Comparison of ENCODE assay signal across 11 mouse cellular contexts in genomic region chr7:119185181-119185940, GRCm38 (mm10). TPM values are rescaled to one million over a fixed set of nuclear protein-coding genes. Genes with fewer than 3 reads are reported as not detected.
DNase-seq lines count a peak whose midpoint lies in the region; ATAC-seq and TF ChIP-seq lines count a peak whose summit lies in the region.
"Had no signal": no experiment of that assay in that cellular context is flagged by ENCODE, and none has a peak within 500 bp of the region (broad histone marks: within the 10 kb centered on the region; RNA-seq: fewer than 3 reads in every experiment).

No protein-coding gene starts in this region.

- H3K36me3 ChIP-seq in lung, embryonic 14.5 days (ENCODE audit: insufficient read depth) = no peaks in the 10 kb centered on the region
- no peaks in the 10 kb centered on the region for H3K36me3 ChIP-seq in embryonic facial prominence, embryonic 12.5 days
- H3K36me3 ChIP-seq in hindbrain, postnatal 0 days (ENCODE audit: insufficient read depth, low read length) = no peaks in the 10 kb centered on the region

- H3K4me2 ChIP-seq in lung, embryonic 14.5 days = peak overlapping the region; percentile 66
- H3K4me2 ChIP-seq in embryonic facial prominence, embryonic 12.5 days (replicated peaks) = peak overlapping the region; percentile 92
- peak overlapping the region; percentile 83 for H3K4me2 ChIP-seq in hindbrain, postnatal 0 days (ENCODE audit: low read depth, low read length)

- no peak overlapping the region for H3K9ac ChIP-seq in lung, embryonic 14.5 days
- H3K9ac ChIP-seq in embryonic facial prominence, embryonic 12.5 days = no peak overlapping the region
- H3K9ac ChIP-seq in hindbrain, postnatal 0 days (replicated peaks; ENCODE audit: low read length) = peak overlapping the region; percentile 65

- H3K4me3 ChIP-seq in lung, embryonic 14.5 days (ENCODE audit: low read depth, low read length) = peak overlapping the region; percentile 33; the same call in 1 of the 2 replicates
- H3K4me3 ChIP-seq in embryonic facial prominence, embryonic 12.5 days = peak overlapping the region; percentile 48
- H3K4me3 ChIP-seq in hindbrain, postnatal 0 days (ENCODE audit: low read length) = peak overlapping the region; percentile 62
- peak overlapping the region; percentile 52 for H3K4me3 ChIP-seq in olfactory bulb, adult 2 months (ENCODE audit: insufficient read depth, low read depth, low read length)

- no peak overlapping the region for H3K27ac ChIP-seq in lung, embryonic 14.5 days (ENCODE audit: low read depth)
- H3K27ac ChIP-seq in embryonic facial prominence, embryonic 12.5 days = no peak overlapping the region
- peak overlapping the region; percentile 73 for H3K27ac ChIP-seq in hindbrain, postnatal 0 days
- no peak overlapping the region for H3K27ac ChIP-seq in olfactory bulb, adult 2 months (ENCODE audit: insufficient read depth, low read depth, low read length)

- DNase-seq in lung, embryonic 14.5 days = no peak
- DNase-seq in lung, postnatal 36 days = no peak
- DNase-seq in hindbrain, postnatal 0 days (ENCODE audit: low spot score) = peak; percentile 63
- no peak for DNase-seq in adipocyte (ENCODE audit: low spot score)
- no peak for DNase-seq in testis, postnatal 10 days (ENCODE audit: low spot score)
- no peak for DNase-seq in c-Kit-positive CD71-positive TER-119-positive erythroid progenitor cells, embryonic 14.5 days (ENCODE audit: low spot score)
- DNase-seq: adrenal gland, adult 8-10 months; thymus, postnatal 4 days had no signal

- whole genome bisulfite sequencing in lung, embryonic 14.5 days = 5% methylated on average over 23 of the region's 23 CpGs
- WGBS in embryonic facial prominence, embryonic 12.5 days = 3% methylated on average over 23 of the region's 23 CpGs
- 2% methylated on average over 23 of the region's 23 CpGs for WGBS in hindbrain, postnatal 0 days
- 5% methylated on average over 23 of the region's 23 CpGs for WGBS in olfactory bulb, adult 2 months

- no peak for TF ChIP-seq POLR2A in olfactory bulb, adult 2 months (IDR thresholded peaks at IDR 0.05; ENCODE audit: insufficient read depth, low read depth, low read length)

- no peak for TF ChIP-seq CTCF in lung, embryonic 14.5 days (IDR thresholded peaks at IDR 0.05; ENCODE audit: low read depth)
- TF ChIP-seq CTCF in hindbrain, postnatal 0 days (IDR thresholded peaks at IDR 0.05; ENCODE audit: low read depth) = no peak
- TF ChIP-seq CTCF in olfactory bulb, adult 2 months (IDR thresholded peaks at IDR 0.05; ENCODE audit: insufficient read depth, low read depth, low read length) = no peak

- peaks cover 40% of the 10 kb centered on the region for H3K27me3 ChIP-seq in lung, embryonic 14.5 days (ENCODE audit: insufficient read depth, low read length)
- peaks cover 47% of the 10 kb centered on the region for H3K27me3 ChIP-seq in embryonic facial prominence, embryonic 12.5 days
- no peaks in the 10 kb centered on the region for H3K27me3 ChIP-seq in hindbrain, postnatal 0 days (ENCODE audit: insufficient read depth, low read length)

- H3K4me1 ChIP-seq in lung, embryonic 14.5 days (ENCODE audit: insufficient read depth) = 0 out of 2 replicates have a peak, but pooled peaks cover 2% of the 10 kb centered on the region
- H3K4me1 ChIP-seq in embryonic facial prominence, embryonic 12.5 days = peaks cover 6% of the 10 kb centered on the region; the same call in 1 of the 2 replicates
- no peaks in the 10 kb centered on the region for H3K4me1 ChIP-seq in hindbrain, postnatal 0 days (ENCODE audit: insufficient read depth, low read length)
- H3K4me1 ChIP-seq in olfactory bulb, adult 2 months (ENCODE audit: control insufficient read depth, insufficient read depth, low read length) = peaks cover 17% of the 10 kb centered on the region

- no peak for ATAC-seq in lung, embryonic 14.5 days (ENCODE audit: insufficient read depth)
- no peak for ATAC-seq in embryonic facial prominence, embryonic 12.5 days (ENCODE audit: insufficient number of reproducible peaks, insufficient read depth, low FRiP score, low TSS enrichment)
- ATAC-seq in hindbrain, postnatal 0 days = peak; percentile 70

- H3K9me3 ChIP-seq in lung, embryonic 14.5 days (ENCODE audit: low read depth, low read length) = no peaks in the 10 kb centered on the region
- H3K9me3 ChIP-seq in embryonic facial prominence, embryonic 12.5 days = no peaks in the 10 kb centered on the region
- H3K9me3 ChIP-seq in hindbrain, postnatal 0 days (ENCODE audit: low read length) = no peaks in the 10 kb centered on the region

RNA-seq across cellular contexts. Expression of gene Gpr139, which starts 1.0 kb away (rescaled TPM):
- polyA plus RNA-seq in lung, embryonic 14.5 days (2014; fragmentation: Nextera tagmentation; extraction: Ambion mirVana) = 0.05 TPM in 1 of 2 replicates, not detected in the other
- 0.06 and 0.13 TPM in 2 replicates for polyA plus RNA-seq in embryonic facial prominence, embryonic 12.5 days (2016; fragmentation: Nextera tagmentation; extraction: Ambion mirVana)
- 13.5 and 13.9 TPM in 2 replicates for total RNA-seq in hindbrain, postnatal 0 days (2014; rRNA removed)
- 6.6 and 7.5 TPM in 2 replicates for polyA plus RNA-seq in hindbrain, postnatal 0 days (2015; fragmentation: Nextera tagmentation; extraction: Ambion mirVana)
- not detected in 2 replicates for polyA plus RNA-seq in olfactory bulb, adult 2 months (2012; ENCODE audit: insufficient read depth, insufficient read length, low replicate concordance, missing spikeins)
- total RNA-seq: adrenal gland, adult 8-10 months; neutrophil, adult 5-6 weeks had no signal
